Mouse (Mus musculus) cerebellum, adult 9-10 months (tissue): ENCODE data around the gene Tgfb1.
A peak's percentile ranks its signal among the peaks of the same experiment; 100 is the strongest.

ENCODE experiments used
- DNase-seq: peaks from one replicate; pipeline ENCODE4 v3.0.0; 2022

The Tgfb1 gene

GRCm38 (mm10) chr7:25686680-25687531 lies at the start of gene Tgfb1:
Gene Tgfb1 (plus strand): TSS chr7:25687002.
- DNase-seq: no peak

- no peak for DNase-seq
Measured at GRCm38 (mm10) chr7:25637099-25637498, 49.7 kb upstream of the Tgfb1 start.

DNA sequence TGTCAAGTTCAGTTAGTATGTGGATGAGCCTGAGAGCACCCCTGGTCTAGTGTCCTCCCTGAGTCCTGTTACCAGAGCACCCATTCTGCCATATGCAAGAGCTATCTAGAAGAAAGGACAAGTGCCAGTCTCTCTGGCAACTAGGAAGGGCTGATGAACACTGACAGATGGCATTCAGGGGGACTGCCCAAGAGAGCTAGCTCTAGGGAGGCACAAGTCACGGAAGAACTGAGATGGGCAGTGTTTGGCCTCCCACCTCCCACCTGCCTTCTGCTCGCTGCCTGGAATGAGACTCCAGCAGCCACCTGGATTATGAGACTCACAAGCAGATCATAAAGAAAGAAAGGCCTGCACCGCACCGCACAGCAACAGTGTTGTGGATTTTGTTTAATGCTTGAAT lies 47.0 kb upstream of the Tgfb1 start:
- peak; percentile 68 for DNase-seq

DNA sequence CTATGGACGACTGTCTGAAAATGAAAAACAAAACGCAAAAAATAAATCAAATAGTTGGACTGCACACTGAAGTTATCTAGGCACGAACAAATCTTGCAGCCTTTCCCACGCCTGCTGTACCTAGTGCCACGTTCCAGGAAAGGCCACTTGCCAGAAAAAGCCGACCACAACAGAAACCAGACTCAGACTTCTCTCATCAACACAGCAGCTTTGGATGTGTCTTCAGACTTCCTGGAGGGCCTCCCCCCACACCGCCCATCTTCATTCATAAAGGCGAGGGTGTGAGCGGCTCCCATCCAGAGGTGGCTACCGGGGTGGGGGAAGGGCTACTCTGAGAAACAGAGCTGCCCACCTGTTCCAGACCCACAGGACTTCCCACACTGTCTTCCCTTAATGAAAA lies 42.7 kb upstream of the Tgfb1 start:
- DNase-seq: no peak

GRCm38 (mm10) chr7:25644631-25645030 lies 42.2 kb upstream of the Tgfb1 start:
- no peak for DNase-seq

- no peak for DNase-seq
Measured at GRCm38 (mm10) chr7:25645074-25645473, 41.7 kb upstream of the Tgfb1 start.

DNA sequence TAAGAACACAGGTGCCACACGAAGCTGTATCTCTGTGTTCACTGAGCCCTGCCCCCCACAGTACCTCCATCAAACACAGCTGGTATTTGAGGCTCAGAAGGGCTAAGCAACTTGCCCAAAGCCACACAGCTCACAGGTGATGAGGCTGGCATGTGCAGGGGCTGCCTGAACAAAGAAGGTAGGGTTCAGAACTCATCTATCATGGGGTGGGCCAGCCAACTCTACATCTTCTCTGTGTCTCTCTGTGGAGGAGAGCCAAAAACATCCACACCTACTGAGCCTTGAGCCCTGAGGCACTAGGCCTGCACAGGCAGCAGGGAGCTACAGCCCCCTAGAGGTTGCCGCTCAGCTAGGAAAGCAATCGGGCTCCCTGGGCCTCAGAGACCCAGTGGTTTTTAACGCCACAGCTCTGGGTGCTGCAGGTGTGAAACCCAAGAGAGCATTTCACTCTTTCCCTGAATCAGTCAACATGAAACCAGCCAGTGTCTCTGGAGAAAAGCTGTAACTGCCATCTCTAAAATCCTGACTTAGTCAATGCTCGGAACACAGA lies 39.2 kb upstream of the Tgfb1 start:
- DNase-seq: no peak

GRCm38 (mm10) chr7:25649839-25650238 lies 37.0 kb upstream of the Tgfb1 start:
- no peak for DNase-seq

DNA sequence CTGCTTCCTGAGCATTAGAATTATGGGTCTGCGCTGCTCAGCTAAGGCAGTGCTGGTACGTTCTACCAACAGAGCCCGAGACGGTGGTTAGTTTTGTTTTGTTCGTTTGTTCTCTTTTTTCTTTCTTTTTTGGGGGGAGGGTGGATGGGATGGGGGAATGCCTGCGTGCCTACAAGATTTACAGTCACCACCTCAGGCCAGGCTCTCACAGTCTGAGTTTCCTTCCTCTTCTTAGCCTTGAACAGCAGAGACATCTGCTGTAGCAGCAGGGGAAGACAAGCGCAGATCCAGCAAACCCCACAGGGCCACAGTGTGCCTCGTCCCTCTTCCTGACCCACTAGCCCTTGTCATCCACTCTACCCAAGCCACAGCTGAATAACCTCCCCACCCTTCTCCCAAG lies 35.5 kb upstream of the Tgfb1 start:
- no peak for DNase-seq

- no peak for DNase-seq
Measured at GRCm38 (mm10) chr7:25652244-25652759, 34.5 kb upstream of the Tgfb1 start.

GRCm38 (mm10) chr7:25655601-25656428 lies 31.0 kb upstream of the Tgfb1 start:
- peak; percentile 77 for DNase-seq

DNA sequence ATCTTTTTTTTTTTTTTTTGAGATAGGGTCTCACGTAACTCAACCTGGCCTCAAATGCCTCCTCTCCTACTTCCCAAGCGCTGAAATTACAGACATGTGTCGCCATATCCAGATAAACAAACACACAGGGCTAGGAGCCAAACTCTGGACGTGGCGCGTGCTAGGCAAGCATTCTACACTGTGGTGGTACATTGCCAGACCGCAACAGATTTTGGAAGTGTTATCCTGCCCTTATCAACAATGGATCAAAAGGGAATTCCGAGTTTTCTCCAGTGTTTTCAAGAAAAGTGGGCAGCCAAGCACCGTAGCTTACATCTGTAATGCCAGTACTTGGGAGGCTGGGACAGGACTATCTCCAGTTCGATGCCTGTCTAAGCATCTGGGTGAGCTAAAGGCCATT lies 29.0 kb upstream of the Tgfb1 start:
- DNase-seq: peak; percentile 67

GRCm38 (mm10) chr7:25658657-25659472 lies 27.9 kb upstream of the Tgfb1 start, which contains the start of the genes Bckdha and Exosc5:
Gene Bckdha (minus strand): TSS chr7:25658981.
Gene Exosc5 (plus strand): TSS chr7:25659164.
- DNase-seq: peak; percentile 100

- DNase-seq: no peak
Measured at GRCm38 (mm10) chr7:25666381-25666780, 20.4 kb upstream of the Tgfb1 start.

GRCm38 (mm10) chr7:25669158-25669557 lies 17.6 kb upstream of the Tgfb1 start:
- DNase-seq: no peak

- no peak for DNase-seq
Measured at GRCm38 (mm10) chr7:25669631-25670030, 17.2 kb upstream of the Tgfb1 start.

DNA sequence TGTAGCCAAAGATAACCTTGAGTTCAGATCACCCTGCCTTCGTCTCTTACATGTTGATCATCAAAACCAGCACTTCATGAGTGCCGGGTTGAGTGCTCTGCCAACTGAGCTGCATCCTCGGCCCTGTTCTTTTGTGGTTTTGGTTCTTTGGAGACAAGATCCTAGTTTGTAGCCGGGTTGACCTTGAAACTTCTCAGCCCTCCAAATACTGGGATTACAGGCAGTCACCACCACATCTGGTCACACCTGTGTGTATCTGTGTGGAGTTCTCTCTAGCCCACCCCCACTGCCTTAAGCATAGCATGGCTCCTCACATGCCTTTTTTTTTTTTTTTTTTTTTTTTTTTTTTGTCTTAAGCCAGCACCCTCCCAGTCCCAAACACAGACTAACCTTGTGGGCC lies 16.7 kb upstream of the Tgfb1 start:
- no peak for DNase-seq

GRCm38 (mm10) chr7:25671686-25672085 lies 15.1 kb upstream of the Tgfb1 start:
- DNase-seq: no peak

- DNase-seq: no peak
Measured at GRCm38 (mm10) chr7:25672442-25672841, 14.4 kb upstream of the Tgfb1 start.

DNA sequence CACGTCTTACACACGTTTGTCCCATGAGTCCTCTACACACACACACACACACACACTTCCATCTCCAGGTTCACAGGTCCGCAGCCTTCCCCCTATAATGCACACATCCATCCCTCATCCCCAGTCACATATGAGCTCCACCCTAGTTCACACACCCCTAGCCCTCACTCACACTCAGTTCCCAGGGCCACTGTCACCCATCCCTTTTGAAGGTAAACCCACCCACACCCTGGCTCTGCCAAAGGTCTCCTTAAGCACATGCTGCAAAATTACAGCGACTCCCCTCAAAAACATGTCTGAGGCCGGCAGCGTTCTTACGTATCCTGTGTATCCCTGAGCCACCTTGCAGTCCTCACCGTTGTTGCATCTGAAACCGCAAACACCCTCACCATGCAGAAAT lies 12.5 kb upstream of the Tgfb1 start:
- no peak for DNase-seq

- DNase-seq: no peak
Measured at GRCm38 (mm10) chr7:25674719-25675300, 12.0 kb upstream of the Tgfb1 start, which contains the start of gene Tmem91. Gene Tmem91 (minus strand): TSS chr7:25675166.

- peak; percentile 60 for DNase-seq
Measured at GRCm38 (mm10) chr7:25675405-25675804, 11.4 kb upstream of the Tgfb1 start.
